Mouse (Mus musculus): ENCODE measurements around the gene Myom1. TPM values are rescaled to one million over a fixed set of nuclear protein-coding genes. Genes with fewer than 3 reads are reported as not detected.

Gene Myom1
- polyA plus RNA-seq, 1 experiment, result 1.5 TPM

DNA sequence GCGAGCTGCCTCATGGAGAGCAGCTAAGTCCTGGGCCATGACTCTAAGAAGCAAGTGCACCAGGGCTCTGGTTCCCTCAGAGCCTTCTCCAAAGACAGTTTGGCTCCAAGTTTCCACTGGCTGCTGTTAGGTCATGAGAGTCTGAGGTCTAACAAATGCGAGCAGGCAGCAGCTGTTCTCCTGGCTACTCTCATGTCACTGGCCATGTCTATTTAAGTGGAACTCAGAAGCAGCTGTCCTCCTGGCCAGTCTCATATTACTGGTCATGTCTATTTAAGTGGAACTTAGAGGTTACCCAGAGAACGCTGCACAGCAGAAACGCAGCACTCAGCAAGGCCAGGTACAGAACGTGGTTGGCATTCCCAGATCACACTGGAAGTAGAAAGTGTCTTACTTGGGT lies 36.4 kb downstream of the Myom1 start:
- TF ChIP-seq CTCF (IDR thresholded peaks at IDR 0.05; ENCODE audit: extremely low read depth, insufficient read depth, insufficient read length, insufficient replicate concordance), result no peak
- no peak for TF ChIP-seq POLR2A (IDR thresholded peaks at IDR 0.05; ENCODE audit: low read depth, low read length)
- no peaks in the 10 kb centered on the region for H3K4me1 ChIP-seq (ENCODE audit: control insufficient read depth, insufficient read depth, insufficient read length)
- H3K27ac ChIP-seq (ENCODE audit: insufficient read depth, low read length), result no peak overlapping the region
- 90% methylated on average over 5 of the region's 5 CpGs for WGBS
- no peaks in the 10 kb centered on the region for H3K36me3 ChIP-seq (ENCODE audit: control insufficient read depth, insufficient read depth, low read length)
- no peak overlapping the region for H3K4me3 ChIP-seq (ENCODE audit: extremely low read depth, insufficient read depth, insufficient read length)
- no peaks in the 10 kb centered on the region for H3K27me3 ChIP-seq (ENCODE audit: control insufficient read depth, insufficient read depth, low read length)
- DNase-seq (ENCODE audit: low read depth in 1 of 2, low spot score in 2 of 2), result no peak

DNA sequence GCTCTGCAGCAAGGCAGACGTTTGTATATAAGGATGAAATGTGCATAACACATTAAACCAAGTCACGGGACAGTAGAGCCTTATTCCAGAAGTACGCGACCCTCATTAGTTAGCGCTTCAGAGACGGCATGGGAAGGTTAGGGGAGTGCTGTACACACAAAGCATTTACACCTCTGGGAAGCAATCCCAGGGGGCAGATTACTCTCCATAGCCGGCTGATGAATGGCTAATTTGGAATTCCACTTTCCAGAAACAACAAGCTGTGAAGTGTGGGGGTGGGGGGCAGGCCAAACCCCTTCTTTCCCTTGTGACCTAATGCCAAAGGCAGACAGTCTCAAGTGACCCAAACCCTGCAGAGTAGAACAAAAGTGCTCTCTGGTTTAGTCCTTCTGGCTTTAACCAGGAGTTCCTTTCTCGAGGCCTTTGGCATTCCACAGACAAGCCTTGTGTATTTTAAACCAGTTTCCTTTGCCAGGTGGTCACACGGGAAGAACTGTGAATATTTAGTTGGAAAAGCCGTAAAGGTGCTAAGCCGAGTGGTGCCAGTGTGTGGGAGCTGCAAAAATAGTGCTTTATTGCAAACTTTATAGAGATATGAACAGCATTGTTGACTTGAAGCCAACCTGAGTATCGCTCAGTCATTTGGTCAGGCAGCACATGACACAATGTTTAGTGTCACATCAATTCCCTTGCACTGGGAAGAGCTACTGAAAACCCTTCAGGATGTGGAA lies 37.6 kb downstream of the Myom1 start:
- no peak for DNase-seq (ENCODE audit: low read depth in 1 of 2, low spot score in 2 of 2)
- Histone ChIP-seq H3K36me3 (ENCODE audit: control insufficient read depth, insufficient read depth, low read length) (no peaks in the 10 kb centered on the region), H3K27me3 (ENCODE audit: control insufficient read depth, insufficient read depth, low read length) (no peaks in the 10 kb centered on the region), H3K27ac (ENCODE audit: insufficient read depth, low read length) (no peak overlapping the region), H3K4me1 (ENCODE audit: control insufficient read depth, insufficient read depth, insufficient read length) (no peaks in the 10 kb centered on the region), H3K4me3 (ENCODE audit: extremely low read depth, insufficient read depth, insufficient read length) (no peak overlapping the region)
- 85% methylated on average over 12 of the region's 12 CpGs for WGBS
- no peak for TF ChIP-seq CTCF (IDR thresholded peaks at IDR 0.05; ENCODE audit: extremely low read depth, insufficient read depth, insufficient read length, insufficient replicate concordance)
- no peak for TF ChIP-seq POLR2A (IDR thresholded peaks at IDR 0.05; ENCODE audit: low read depth, low read length)

DNA sequence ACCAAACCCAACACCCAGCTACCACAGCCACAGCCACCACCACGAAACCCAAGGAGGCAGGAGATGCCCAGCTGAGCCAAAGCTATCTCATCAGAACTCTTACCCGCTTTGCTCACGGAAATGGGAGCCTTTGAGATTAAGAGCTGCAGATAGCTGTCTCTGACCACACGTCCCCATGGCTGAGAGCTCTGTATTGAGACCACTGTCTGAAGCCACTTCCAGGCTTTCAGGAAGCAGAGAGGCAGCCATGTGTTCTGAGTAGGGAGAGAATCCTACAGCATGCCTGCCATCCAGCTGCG lies 38.1 kb downstream of the Myom1 start:
- H3K4me3 ChIP-seq (ENCODE audit: extremely low read depth, insufficient read depth, insufficient read length), result no peak overlapping the region
- TF ChIP-seq CTCF (IDR thresholded peaks at IDR 0.05; ENCODE audit: extremely low read depth, insufficient read depth, insufficient read length, insufficient replicate concordance) (no peak), POLR2A (IDR thresholded peaks at IDR 0.05; ENCODE audit: low read depth, low read length) (no peak)
- 53% methylated on average over 5 of the region's 5 CpGs for WGBS
- no peak overlapping the region for H3K27ac ChIP-seq (ENCODE audit: insufficient read depth, low read length)
- H3K27me3 ChIP-seq (ENCODE audit: control insufficient read depth, insufficient read depth, low read length), result no peaks in the 10 kb centered on the region
- H3K36me3 ChIP-seq (ENCODE audit: control insufficient read depth, insufficient read depth, low read length), result no peaks in the 10 kb centered on the region
- no peak for DNase-seq (ENCODE audit: low read depth in 1 of 2, low spot score in 2 of 2)
- no peaks in the 10 kb centered on the region for H3K4me1 ChIP-seq (ENCODE audit: control insufficient read depth, insufficient read depth, insufficient read length)

DNA sequence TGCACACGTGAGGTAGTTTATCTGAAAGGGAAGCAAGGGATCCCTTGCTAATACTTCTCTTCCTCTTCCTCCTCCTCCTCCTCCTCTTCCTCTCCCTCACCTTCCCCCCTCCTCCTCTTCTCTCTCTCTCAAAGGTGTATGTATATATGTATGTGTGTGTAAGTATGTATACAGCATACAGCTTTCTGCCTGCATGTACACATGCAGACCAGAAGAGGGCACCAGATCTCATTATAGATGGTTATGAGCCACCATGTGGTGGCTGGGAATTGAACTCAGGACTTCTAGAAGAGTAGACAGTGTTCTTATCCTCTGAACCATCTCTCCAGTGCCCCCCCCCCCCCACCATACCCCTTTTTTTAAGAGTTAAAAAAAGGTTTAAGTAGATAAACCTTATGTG lies 40.2 kb downstream of the Myom1 start:
- no peak for TF ChIP-seq CTCF (IDR thresholded peaks at IDR 0.05; ENCODE audit: extremely low read depth, insufficient read depth, insufficient read length, insufficient replicate concordance)
- no peak for TF ChIP-seq POLR2A (IDR thresholded peaks at IDR 0.05; ENCODE audit: low read depth, low read length)
- no peak for DNase-seq (ENCODE audit: low read depth in 1 of 2, low spot score in 2 of 2)
- 61% methylated on average over 1 of the region's 1 CpGs for WGBS
- no peak overlapping the region for H3K4me3 ChIP-seq (ENCODE audit: extremely low read depth, insufficient read depth, insufficient read length)
- no peaks in the 10 kb centered on the region for H3K36me3 ChIP-seq (ENCODE audit: control insufficient read depth, insufficient read depth, low read length)
- no peaks in the 10 kb centered on the region for H3K27me3 ChIP-seq (ENCODE audit: control insufficient read depth, insufficient read depth, low read length)
- H3K27ac ChIP-seq (ENCODE audit: insufficient read depth, low read length), result no peak overlapping the region
- no peaks in the 10 kb centered on the region for H3K4me1 ChIP-seq (ENCODE audit: control insufficient read depth, insufficient read depth, insufficient read length)

DNA sequence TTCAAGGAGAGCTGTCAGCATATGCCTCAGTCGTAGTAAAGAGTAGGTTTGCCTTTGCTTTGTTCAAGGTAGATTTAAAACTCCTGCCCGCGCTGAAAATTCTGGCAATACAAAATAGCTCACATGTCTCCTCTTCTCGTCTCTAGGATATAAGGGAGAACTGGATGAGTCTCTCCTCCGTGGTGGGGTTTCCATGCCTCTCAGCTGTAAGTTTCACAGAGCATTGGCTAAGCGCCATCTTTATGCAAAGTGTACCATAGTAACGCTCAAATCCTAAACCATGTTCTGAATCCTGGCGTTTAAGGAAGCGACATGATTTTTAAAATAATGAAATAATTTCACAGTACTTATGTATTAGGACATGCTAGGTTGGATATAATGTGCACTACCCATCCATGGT lies 43.2 kb downstream of the Myom1 start:
- H3K27ac ChIP-seq (ENCODE audit: insufficient read depth, low read length), result no peak overlapping the region
- no peaks in the 10 kb centered on the region for H3K4me1 ChIP-seq (ENCODE audit: control insufficient read depth, insufficient read depth, insufficient read length)
- no peak for DNase-seq (ENCODE audit: low read depth in 1 of 2, low spot score in 2 of 2)
- TF ChIP-seq POLR2A (IDR thresholded peaks at IDR 0.05; ENCODE audit: low read depth, low read length), result no peak
- TF ChIP-seq CTCF (IDR thresholded peaks at IDR 0.05; ENCODE audit: extremely low read depth, insufficient read depth, insufficient read length, insufficient replicate concordance), result no peak
- no peaks in the 10 kb centered on the region for H3K36me3 ChIP-seq (ENCODE audit: control insufficient read depth, insufficient read depth, low read length)
- H3K27me3 ChIP-seq (ENCODE audit: control insufficient read depth, insufficient read depth, low read length), result no peaks in the 10 kb centered on the region
- H3K4me3 ChIP-seq (ENCODE audit: extremely low read depth, insufficient read depth, insufficient read length), result no peak overlapping the region
- 92% methylated on average over 9 of the region's 9 CpGs for WGBS

DNA sequence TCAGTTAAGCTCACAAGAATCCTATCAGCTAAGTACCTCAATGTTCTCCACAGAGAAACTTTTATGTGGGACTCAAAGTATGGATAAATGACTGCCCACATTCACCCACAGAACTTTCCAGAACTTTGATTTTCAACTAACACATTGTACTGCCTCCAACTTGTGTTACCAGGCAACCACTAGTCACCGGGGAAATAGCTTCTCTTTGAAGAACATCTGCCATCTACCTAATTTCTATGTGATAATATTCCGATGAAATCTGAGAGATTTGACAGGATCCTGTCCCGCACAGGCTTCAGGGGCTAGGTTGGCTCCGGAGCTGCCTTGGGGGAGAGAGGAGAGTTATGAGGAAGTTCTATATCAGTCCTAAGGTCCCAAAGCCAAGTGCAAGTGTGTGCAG lies 44.4 kb downstream of the Myom1 start:
- Histone ChIP-seq H3K27ac (ENCODE audit: insufficient read depth, low read length) (no peak overlapping the region), H3K4me1 (ENCODE audit: control insufficient read depth, insufficient read depth, insufficient read length) (no peaks in the 10 kb centered on the region), H3K27me3 (ENCODE audit: control insufficient read depth, insufficient read depth, low read length) (no peaks in the 10 kb centered on the region), H3K4me3 (ENCODE audit: extremely low read depth, insufficient read depth, insufficient read length) (no peak overlapping the region), H3K36me3 (ENCODE audit: control insufficient read depth, insufficient read depth, low read length) (no peaks in the 10 kb centered on the region)
- no peak for DNase-seq (ENCODE audit: low read depth in 1 of 2, low spot score in 2 of 2)
- TF ChIP-seq CTCF (IDR thresholded peaks at IDR 0.05; ENCODE audit: extremely low read depth, insufficient read depth, insufficient read length, insufficient replicate concordance), result no peak
- no peak for TF ChIP-seq POLR2A (IDR thresholded peaks at IDR 0.05; ENCODE audit: low read depth, low read length)
- WGBS, result 88% methylated on average over 4 of the region's 4 CpGs

DNA sequence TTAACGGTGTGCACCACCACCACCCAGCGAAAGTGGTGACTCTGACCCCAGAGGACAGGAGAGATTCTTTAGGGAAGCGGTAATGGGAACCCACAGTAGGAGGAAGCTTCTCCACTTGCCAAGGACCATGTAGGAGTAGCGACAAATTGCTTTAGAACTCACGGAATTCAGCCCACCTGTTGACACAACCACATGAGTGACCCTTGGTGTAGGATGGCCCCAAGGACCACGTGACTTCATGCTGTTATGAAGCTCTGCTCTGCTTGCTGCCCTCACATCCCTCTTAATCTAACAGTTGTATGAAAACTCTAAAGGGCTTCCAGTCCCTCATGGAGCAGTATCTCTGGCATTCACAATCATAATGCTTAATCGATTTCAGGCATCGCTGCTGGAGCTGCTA lies 46.9 kb downstream of the Myom1 start:
- no peak for DNase-seq (ENCODE audit: low read depth in 1 of 2, low spot score in 2 of 2)
- Histone ChIP-seq H3K27me3 (ENCODE audit: control insufficient read depth, insufficient read depth, low read length) (no peaks in the 10 kb centered on the region), H3K27ac (ENCODE audit: insufficient read depth, low read length) (no peak overlapping the region), H3K4me3 (ENCODE audit: extremely low read depth, insufficient read depth, insufficient read length) (no peak overlapping the region), H3K4me1 (ENCODE audit: control insufficient read depth, insufficient read depth, insufficient read length) (no peaks in the 10 kb centered on the region), H3K36me3 (ENCODE audit: control insufficient read depth, insufficient read depth, low read length) (no peaks in the 10 kb centered on the region)
- TF ChIP-seq CTCF (IDR thresholded peaks at IDR 0.05; ENCODE audit: extremely low read depth, insufficient read depth, insufficient read length, insufficient replicate concordance) (no peak), POLR2A (IDR thresholded peaks at IDR 0.05; ENCODE audit: low read depth, low read length) (no peak)
- WGBS, result 91% methylated on average over 8 of the region's 8 CpGs

All from spleen, adult 2 months (tissue).